Mouse (Mus musculus) liver, adult 2 months (tissue): ENCODE data around the gene Aldoc.

ENCODE experiments used
- CTCF ChIP-seq: fragments of 200-500 bp; IDR thresholded peaks from 2 replicates; pipeline ENCODE4 v1.5.1; 2011; ENCODE audit warnings: low read depth, low read length, control low read depth
- POLR2A ChIP-seq: fragments of 200-500 bp; IDR thresholded peaks from 2 replicates; pipeline ENCODE4 v1.6.1; 2011; ENCODE audit warnings: low read length, control low read depth; ENCODE audit not compliant: insufficient read depth; ENCODE audit errors: extremely low read depth

GRCm38 (mm10) chr11:78371711-78372110, 48.9 kb downstream of the Aldoc start:
- TF ChIP-seq CTCF, result no peak
- no peak for TF ChIP-seq POLR2A
